Mouse (Mus musculus): ENCODE measurements around the gene Adcyap1r1.

Gene Adcyap1r1

DNA sequence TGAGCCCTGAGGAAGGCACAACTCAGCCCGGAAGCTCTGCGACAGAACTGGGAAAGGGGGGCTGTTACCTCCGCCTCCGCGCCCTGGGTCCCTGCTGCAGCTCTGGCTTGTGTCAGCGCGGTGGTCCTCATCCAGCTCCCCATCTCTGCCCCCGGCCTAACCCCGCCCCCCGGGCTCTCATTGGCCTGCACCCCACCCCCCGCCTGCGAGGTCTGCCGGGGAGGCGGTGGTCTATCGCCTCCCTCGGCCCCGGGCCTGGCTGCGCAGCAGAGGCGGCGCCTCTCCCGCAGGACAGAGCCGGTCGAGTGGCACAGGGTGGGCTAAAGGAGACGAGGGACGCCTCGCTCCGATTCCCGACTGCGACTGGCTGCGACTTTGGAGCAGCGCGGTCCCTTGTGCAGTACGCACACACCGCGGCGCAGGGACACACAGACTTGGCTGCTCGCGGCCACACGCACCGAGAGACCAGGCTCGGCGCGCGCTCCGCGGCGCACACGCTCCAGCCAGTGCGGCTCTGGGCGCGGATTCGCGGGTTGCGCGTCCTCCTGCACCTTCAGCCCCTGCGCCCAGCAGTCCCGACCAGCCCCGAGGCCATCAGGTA is at the start of gene Adcyap1r1:
Gene Adcyap1r1, plus strand, starts transcription at position 208 of the 601 bp plus-strand sequence.
- DNase-seq, result peak; percentile 82

DNA sequence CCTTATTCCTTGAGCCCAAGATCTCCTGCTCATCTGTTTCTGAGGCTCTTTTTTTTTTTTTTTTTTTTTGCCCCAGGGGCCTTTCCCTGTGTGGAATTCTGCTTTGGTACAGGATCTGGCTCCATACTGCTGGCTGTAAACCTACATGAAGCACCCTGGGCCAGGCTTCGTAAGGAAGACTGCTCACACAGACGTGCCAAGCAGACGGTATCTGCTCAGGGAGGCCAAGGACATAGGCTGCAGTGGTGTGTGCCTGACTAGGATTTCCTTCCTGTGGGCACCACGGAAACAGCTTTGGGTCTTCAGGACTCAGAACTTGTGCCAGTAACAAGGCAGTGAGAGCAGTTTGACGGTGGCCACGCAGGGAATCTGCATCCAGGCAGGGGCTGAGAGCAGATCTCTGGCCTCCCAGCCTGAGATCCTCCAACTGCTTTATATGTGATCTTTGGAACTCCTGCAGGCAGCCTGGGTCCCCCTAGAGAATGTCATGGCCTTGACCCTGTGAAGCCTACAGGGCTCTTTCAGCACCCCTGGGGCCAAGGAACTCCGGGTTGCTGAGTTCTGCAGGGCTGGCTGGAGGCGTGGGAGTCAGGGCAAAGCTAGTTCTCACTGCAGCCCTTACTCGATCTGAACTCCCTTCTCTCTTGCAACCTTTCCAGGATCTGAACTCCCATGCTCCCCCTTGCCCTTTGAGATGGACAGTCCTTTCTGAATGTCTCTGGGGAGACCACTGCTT is 49.6 kb upstream of the Adcyap1r1 start:
- DNase-seq, result no peak

DNA sequence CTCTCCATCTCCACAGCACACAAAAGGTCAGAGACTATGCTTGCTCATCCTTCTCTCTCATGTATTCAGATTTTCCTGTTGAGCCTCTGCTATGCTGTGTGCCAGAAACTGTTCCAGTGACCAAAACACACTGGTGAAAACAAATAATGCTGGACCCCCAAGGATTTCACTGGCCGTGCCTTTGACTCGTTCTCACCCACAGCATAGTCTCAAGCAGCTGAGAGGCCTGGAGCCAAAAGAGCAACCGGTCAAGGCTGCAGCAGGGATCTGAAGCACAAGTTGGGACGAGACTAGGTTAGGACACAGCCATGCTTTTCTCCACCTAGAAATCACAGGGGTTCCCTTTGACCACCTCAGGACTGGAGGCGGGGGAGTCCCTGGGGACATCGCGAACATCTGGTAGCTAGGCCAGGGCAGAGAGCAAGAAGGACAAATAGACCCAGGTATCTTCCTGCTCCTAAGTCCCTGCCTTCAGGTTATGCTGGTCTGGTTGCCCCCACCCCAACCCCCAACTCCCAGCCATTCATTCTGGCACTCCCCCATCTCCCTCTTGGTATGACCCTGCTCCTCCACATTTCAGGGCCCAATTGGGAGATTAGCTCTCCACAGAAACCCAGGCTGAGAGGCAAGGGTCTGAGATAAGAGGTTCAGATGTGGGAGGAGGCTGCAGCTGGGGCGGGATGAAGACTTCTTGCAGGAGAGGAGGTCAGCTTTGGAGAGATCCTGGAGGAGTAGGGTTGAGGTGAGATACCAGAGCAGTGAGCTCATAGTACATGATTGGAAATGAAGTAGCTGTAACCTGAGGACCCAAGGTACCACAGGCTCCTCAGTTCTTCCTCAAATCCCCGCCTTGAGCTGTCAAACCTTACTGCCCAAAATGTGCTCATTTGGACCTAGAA is 48.1 kb upstream of the Adcyap1r1 start:
- no peak for DNase-seq

DNA sequence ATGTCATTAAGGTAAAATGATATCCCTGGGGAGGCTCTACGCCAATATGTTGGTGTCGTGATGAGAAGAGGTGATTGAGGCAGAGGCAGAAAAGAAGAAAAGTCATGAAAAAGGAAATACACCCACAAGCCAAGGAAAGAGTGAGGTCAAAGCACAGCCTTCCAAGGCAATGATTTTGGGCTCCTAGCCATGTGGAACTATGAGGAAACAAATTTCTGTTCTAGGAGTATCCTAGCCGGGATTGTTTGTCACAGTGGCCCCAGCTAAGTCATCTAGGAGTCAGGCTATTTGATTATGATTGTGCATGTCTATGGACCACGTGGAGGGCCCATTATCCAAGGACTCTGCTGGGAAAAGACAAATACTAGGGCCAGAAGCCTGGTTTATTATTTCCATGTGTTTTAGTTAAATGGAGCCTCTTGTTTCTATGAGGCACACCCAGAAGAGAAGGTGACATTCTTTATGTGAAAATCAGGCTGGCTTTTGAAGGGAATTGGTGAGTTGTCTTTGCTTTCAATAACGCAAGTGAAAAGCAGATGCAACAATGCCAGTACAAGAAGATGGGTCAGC is 47.3 kb upstream of the Adcyap1r1 start:
- DNase-seq, result no peak

DNA sequence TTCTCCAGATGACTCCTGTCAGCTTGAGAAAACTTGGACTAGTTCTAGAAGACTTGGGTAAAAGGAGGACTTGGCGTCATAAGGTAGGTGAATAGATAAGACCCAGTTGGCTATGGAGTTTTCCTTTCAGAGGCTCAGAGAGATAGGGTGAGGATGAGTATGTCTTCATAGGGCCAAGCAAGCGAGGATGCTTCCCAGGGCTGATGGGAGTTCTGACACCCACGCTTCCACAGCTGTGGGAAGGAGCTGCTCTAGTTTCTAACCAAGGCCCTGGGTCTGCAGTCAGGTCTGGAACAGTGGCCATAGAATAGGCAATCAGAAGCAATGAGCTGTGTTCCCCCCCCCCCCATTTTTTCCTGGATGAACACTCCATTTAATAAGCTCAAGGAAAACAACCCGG is 44.4 kb upstream of the Adcyap1r1 start:
- no peak for DNase-seq

DNA sequence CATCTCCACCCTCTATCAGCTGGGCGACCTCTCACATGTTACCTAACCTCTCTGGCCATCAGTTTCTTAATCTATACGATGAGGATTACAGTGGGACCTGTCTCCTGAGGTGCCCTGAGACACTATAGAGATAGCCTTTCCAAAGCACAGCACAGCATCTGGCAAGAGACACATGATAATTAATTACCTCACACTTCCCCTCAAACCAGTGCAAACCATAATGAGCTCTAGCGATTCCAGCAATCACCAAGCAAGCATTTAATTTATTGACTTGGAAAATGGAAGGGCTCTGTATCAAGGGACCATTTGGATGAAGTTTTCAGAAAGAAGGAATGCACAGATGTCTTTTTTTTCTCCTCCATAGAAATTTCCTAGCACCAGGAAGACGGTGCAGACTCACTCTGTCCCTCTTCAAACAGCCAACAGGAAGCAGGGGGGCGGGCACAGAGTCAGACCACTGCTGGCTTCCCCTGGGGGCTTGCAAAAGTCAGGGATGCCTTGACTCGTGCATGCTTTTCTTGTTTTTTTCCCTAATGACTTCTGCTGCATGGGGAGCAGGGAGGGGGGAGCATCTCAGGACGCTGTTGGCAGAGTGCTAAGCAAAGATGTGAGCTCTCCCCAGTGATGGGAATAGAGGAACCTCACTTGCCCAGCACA is 41.5 kb upstream of the Adcyap1r1 start:
- no peak for DNase-seq

DNA sequence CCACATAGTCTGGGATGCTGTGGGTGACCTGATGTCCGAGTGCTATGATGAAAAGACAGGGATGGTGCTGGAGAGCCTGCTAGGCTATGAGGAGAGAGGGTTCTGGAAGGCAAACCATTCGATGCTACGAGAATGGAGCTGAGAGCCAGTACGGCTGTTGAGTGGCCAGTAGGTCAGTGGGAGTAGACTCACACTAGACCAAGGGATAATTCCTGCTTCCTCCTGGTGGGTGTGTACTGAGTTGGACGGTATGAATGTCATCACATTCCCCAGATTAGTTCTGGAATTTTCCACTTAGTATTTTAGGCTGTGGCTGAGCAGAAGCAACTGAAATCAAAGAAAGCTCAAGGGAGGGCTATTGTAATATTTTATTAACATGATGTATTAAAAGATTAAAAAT is 40.8 kb upstream of the Adcyap1r1 start:
- no peak for DNase-seq

DNA sequence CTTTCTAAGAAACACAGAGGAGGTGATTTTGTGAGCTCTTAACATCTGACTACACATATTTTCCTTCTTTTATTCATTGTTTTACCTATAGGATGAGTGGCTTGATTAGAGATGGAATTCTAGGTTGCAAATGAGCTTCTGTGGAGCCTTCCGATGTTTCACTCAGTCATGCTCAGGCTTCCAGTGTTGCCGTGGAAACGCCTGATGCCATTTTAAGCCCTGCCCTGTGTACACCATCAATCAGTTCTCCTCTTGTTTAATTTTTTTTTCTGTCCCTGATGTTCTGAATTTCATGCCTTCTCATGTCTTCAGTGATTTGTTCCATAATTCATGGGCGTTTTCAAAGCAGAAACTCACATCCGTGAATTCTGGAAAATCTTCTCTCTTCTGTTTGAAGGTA is 35.6 kb upstream of the Adcyap1r1 start:
- DNase-seq, result no peak

DNA sequence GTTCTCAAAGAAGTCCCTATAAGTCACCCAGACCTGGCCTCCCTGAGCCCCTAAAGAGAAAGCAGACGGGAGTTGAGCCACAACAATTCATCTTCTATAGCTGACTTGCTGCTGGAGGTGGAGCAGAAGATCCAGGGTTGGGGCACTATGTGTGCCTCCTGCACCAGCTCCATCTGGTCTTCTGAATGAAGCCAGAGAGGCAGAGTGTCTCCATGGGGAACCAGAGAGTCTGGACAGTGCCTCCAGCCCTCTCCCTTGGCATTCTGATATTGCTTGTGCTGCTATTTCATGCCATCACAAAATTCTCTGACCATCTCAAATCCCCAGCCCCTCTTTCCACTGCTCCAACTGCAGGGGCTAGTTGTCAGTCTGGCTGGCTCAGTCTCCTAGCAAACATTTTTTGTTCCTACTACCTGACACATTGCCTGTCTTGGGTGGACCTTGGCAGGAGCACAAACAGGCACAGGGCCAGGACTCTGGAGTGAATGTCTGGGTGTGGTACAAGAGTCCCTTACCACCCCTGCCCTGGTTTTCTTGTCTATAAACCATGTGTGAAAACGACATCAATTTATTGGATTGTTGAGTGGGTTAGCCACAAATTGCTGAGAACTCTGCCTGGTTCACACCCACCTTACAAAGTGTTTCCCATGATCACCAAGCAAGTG is 32.9 kb upstream of the Adcyap1r1 start:
- no peak for DNase-seq

DNA sequence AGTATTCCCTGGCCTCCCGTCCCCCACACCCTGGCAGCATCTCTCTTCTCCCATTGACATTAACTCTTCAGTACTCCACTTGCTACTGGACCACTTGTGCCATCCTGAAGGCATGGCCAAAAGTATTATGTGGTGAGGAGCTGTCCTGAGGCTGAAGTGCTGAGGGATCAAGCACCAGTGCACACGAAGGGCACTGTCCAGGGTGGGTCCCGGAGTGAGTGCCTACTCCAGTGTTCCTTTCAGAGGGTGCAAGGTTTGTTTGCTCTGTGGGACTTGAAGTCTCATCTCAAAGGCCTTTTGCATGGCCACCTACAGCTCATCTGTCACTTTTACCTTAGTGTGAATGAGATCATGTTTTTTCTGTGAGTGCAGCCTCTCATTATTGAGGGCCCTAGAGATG is 31.4 kb upstream of the Adcyap1r1 start:
- DNase-seq, result no peak

DNA sequence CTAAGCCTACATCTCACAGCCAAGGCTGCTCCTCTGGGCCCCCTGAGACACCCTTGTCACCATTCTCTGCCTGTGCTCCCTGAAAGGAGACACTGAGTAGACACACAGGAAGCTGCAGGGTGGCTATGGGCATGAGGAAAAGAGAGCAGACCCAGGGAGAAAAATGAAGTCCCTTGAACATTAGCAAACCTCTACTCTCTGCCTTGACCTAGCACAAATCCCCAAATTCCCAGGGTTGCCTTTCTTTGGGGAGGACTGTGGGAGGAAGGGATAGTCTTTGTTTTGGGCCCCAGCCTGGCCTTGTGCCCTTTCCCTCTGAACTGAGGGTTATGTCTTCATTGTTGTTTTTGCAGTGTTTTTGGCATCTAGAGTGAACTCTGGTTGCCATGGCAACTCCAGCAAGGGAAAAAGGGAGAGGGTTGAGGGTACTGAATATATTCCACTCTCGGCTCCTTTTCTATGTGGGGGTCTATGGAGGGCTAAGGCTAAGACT is 30.9 kb upstream of the Adcyap1r1 start:
- DNase-seq, result peak; percentile 58

DNA sequence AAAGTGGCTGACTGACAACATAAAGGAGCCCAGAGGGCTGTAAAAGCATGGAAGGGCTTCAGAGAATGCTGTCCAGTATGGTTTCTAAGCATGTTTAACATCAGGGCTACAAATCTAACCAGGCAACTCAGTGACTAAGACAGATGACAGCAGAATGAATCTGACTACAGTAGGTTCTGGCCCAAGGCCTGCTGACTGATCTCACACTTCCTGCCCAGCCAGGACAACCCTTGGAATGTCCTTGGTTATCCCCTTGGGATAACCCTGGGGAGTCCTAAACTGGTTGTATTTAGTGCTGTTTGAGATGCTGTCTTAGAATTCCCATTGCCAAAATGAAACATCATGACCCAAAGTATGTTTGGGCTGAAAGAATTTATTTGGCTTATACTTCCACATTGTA is 19.7 kb upstream of the Adcyap1r1 start:
- DNase-seq, result no peak

DNA sequence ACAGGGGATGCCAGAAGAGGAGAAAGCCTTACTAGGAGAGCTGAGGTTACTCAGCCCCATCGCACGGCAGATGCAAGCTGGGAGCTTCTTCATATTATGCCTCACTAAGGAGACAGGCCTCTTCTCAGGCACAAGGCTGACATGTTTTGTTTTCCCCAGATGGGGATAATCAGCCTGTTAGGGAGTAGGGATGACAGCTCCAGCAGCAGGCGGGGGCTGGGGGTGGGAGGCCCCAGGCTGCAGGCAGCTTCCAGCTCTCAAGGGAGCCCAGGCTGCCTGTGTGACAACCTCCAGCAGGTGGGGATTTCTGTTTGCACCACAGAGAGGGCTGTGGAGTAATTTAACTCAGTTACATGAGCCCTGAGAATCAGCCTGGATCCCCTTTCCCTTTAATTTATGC is 17.4 kb upstream of the Adcyap1r1 start:
- DNase-seq, result peak; percentile 74

DNA sequence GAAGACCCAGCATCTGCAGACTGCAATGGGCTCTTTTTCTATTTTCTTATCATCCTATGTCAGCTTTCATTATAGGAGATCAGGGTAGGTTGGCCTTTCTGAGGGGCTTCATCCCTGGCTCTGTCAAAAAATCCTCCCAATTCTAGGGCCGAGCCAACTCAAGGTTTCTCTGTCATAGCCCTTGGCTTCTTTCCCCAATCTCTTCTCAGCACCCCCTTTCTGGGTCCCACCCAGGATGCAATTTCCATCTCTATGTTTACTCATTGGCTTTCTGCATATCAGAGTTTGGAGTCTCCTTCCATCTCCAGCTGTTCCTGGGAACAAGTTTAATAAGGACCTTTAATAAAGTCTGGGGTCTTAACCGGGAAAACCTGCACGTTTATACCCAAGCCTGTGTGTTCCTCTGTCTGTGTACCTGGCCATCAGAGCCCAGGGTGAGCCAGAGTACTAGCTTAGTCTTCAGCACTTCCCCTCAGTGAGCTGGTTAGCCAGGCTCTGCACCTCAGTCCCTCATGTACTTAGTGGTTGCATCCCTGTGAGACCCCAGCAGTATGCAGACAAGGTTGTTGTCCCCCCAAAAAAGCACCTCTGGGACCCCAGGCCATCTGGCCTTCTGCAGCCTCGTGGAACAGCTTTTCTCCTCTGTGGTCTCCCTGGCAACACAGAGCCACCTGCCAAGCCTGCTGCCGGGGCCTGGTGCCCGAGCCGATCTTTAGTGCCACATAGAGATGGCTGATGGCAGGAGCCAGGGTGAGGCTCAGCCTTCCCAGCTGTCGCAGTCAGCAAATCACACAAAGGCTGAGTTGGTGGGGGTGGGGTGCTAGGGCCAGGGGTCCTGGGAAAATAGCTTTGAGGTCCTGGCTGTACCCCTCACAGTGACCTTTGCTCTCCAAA is 16.3 kb upstream of the Adcyap1r1 start:
- peak; percentile 73 for DNase-seq

DNA sequence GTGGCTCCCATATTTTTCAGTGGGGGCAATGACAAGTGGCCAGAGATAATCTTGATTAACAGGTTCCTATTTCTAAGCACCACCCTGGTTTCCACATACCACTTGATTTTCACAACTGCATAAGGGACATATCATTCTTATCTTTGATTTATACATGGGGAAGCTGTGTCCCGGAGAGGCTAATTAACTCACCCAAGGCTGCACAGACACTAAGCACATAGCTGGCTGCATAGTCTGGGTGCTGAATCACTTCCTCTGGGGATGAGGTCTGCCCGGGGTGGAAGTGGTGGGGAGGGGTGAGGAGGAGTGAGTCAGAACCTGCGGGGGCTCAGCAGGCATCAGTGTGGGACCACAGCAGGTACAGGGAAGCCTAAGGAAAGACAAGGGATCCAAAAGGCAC is 13.9 kb upstream of the Adcyap1r1 start:
- DNase-seq, result no peak

DNA sequence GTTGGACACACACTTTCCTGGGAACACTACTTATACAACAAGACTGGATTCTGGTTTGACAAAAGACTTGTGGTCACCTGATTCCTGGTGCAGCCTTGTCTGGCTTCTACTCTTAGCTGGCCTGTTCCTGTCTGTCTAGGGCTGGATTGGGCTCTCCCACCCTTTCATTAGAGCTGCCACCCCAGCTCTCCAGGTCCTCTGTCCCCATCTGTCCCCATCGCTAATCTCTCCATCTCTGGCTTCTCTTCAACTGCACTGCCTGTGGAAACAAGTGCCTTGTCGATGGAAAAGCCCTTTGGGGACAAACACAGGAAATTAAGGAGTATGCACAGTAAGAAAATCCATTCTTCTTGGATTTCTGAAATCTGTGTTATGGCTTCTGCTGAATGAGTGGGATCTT is 12.9 kb upstream of the Adcyap1r1 start:
- DNase-seq, result no peak

DNA sequence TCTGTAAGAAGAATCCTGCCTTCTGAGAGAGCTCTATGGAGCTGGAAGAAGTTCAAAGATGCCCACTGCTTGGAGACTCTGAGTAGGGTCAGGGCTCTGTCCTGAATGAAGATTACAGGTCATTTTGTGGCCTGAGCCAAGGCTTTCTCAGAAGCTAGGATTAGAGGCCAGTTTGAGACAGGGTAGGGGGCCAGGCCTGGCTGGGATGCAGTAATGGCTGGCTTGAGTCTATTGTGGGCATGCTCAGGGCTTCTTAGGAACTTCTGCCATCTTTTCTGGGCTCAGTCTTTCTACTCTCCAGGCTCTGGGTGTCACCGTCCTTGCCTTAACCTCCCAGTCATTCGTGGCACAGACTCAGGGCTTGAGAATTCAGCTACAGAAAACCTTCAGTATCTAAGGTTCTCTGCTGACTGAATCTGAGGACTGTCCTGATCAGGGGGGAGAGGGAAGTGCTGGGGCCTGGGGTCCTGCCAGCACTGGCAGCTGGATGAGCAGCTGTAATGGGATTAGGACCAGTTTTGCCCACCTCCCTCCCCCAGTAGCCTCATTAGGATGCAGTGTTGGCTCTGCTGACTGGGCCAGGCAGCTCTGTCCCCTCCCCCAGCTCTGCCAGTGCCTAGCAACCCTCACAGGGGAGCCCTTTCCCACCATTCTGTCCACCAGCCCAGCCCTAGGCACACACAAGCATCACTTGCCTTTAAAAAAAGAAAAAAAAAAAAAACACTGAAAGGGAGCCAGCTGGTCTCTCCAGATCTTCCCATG is 7.7 kb upstream of the Adcyap1r1 start:
- DNase-seq, result peak; percentile 83

DNA sequence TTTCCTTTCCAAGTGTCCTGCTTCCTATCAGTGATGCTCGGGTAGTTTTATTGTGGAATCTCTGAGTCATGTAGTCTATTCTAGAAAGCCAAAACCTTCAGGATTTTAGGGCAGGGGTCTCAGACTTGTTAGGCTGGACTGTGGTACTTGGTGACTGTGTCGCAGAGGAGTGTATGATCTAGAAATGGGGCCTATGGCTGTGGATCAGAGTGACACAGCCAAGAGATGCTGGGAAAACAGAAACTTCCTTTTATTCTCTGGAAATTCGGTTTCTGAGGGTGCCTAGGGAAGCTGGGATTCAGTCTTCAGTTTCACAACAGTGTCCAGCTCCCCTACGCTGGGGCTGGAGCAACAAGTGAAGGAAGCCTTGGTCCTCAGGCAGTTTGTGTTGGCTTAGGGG is 7.1 kb upstream of the Adcyap1r1 start:
- no peak for DNase-seq

DNA sequence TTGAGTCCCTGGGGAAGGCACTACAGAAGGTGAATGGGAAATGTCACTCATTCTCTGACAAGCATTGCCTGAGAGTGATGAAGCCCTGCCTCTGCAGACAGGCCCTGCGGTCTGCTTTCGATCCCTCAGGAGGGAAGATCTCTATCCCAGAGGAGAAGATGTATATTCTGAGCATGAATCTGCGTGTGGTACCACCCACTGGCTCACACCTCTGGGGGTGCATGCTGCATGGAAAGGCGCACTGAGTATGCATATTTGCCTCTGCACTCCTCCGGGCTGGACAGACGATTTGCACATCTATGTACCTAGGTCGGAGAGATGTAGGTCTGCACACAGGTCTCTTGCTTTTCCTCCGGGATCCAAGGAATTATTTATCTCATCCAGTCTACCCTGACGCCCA is 3.6 kb upstream of the Adcyap1r1 start:
- DNase-seq, result no peak

DNA sequence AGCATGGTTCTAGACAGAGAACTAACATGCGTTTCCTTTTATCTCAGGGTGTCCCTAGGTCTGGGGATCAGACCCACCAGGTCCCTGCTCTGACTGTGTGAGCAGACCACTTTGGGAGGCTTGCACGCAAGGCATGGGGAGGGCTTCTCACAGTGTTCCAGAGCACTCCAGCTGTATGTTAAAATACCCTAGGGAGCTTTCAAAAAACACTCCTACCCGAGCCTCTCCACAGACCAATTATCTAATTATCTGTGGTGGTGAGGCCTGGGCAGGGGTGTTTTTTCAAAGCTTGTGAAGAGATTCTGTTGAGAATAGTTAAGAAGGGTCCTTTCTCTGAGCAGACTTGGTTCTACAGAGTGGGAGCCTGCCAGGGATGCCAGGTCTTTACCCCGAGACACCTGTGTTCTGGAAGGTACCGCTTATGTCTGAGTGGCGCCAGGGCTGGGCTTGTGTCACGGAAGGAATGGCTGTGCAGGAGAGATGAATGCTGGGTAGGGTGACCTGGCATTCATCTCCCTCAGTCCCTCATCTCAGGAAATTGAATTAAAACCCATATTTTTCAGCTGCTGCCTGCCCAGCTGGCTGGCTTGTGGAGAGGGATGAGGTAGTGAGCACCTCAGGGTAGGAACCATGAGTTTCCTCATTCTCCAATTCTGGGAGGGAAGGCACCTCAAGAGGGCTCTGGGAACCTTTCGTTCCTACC is 2.7 kb upstream of the Adcyap1r1 start:
- DNase-seq, result no peak

Data from retina, postnatal 1 day (tissue).